Mouse (Mus musculus): ENCODE measurements around the gene Tsr3. TPM values are rescaled to one million over a fixed set of nuclear protein-coding genes. Genes with fewer than 3 reads are reported as not detected.
"Not testable (repeated sequence)": the region's sequence is repeated elsewhere in the genome, so short reads cannot be mapped to it uniquely, and the experiment has no call there.

The Tsr3 gene
- polyA plus RNA-seq, 1 experiment from 2014 or later: 60.3 TPM

DNA sequence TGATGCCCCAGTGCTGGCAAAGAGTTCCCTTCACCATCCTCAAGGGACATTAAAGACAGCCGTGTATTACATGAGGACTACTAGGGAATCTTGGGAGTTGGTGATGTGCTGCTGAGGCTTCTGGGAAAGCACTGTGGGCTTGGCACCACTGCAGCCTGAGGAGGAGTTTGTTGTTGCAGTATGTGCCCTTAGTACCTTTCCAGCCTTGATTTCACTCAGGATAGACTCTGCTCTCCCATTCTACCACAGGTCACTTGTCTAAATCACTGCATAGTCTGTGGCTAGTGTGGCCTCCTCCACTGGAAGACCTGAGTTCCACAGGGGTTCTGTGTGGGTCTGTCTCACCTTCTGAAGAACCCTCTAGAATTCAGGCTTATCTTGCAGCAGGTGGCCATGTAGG is 19.2 kb upstream of the Tsr3 start:
- WGBS: 95% methylated on average over 1 of the region's 1 CpGs
- Histone ChIP-seq H3K27ac (ENCODE audit: low read depth, low read length) (no peak overlapping the region), H3K4me1 (replicated peaks; ENCODE audit: control insufficient read depth, insufficient read depth, low read length) (no peaks in the 10 kb centered on the region), H3K36me3 (ENCODE audit: control insufficient read depth, insufficient read depth, low read length) (no peaks in the 10 kb centered on the region), H3K9ac (ENCODE audit: low read depth, low read length) (no peak overlapping the region), H3K9me3 (ENCODE audit: control insufficient read depth, low read length) (no peaks in the 10 kb centered on the region), H3K27me3 (ENCODE audit: control insufficient read depth, insufficient read depth, low read length) (no peaks in the 10 kb centered on the region), H3K4me2 (replicated peaks; ENCODE audit: low read depth, low read length) (no peak overlapping the region), H3K4me3 (ENCODE audit: low read depth, low read length) (no peak overlapping the region)
- DNase-seq (ENCODE audit: low spot score) (no peak), ATAC-seq (ENCODE audit: low FRiP score) (no peak)

GRCm38 (mm10) chr17:25221821-25222503 is 18.0 kb upstream of the Tsr3 start:
- Histone ChIP-seq H3K36me3 (ENCODE audit: control insufficient read depth, insufficient read depth, low read length) (no peaks in the 10 kb centered on the region), H3K27me3 (ENCODE audit: control insufficient read depth, insufficient read depth, low read length) (no peaks in the 10 kb centered on the region), H3K4me3 (ENCODE audit: low read depth, low read length) (peak overlapping the region; percentile 33), H3K27ac (ENCODE audit: low read depth, low read length) (0 out of 2 replicates have a peak overlapping the region, but pooled peaks have one; percentile 47), H3K4me2 (replicated peaks; ENCODE audit: low read depth, low read length) (peak overlapping the region; percentile 52), H3K9me3 (ENCODE audit: control insufficient read depth, low read length) (no peaks in the 10 kb centered on the region), H3K4me1 (replicated peaks; ENCODE audit: control insufficient read depth, insufficient read depth, low read length) (no peaks in the 10 kb centered on the region), H3K9ac (ENCODE audit: low read depth, low read length) (peak overlapping the region; percentile 37; the same call in 1 of the 2 replicates)
- DNase-seq (ENCODE audit: low spot score): peak; percentile 46
- ATAC-seq (ENCODE audit: low FRiP score): peak; percentile 85
- WGBS: 2% methylated on average over 17 of the region's 30 CpGs

GRCm38 (mm10) chr17:25222504-25222940 is 17.4 kb upstream of the Tsr3 start:
- not testable (repeated sequence) for H3K4me1 ChIP-seq (replicated peaks; ENCODE audit: control insufficient read depth, insufficient read depth, low read length); DNase-seq (ENCODE audit: low spot score); H3K9ac ChIP-seq (ENCODE audit: low read depth, low read length); H3K9me3 ChIP-seq (ENCODE audit: control insufficient read depth, low read length); H3K27ac ChIP-seq (ENCODE audit: low read depth, low read length); H3K36me3 ChIP-seq (ENCODE audit: control insufficient read depth, insufficient read depth, low read length); H3K27me3 ChIP-seq (ENCODE audit: control insufficient read depth, insufficient read depth, low read length)
- peak; percentile 80 for ATAC-seq (ENCODE audit: low FRiP score)
- H3K4me2 ChIP-seq (replicated peaks; ENCODE audit: low read depth, low read length): peak overlapping the region; percentile 52
- 13% methylated on average over 14 of the region's 28 CpGs for WGBS
- peak overlapping the region; percentile 33; the same call in 1 of the 2 replicates for H3K4me3 ChIP-seq (ENCODE audit: low read depth, low read length)

DNA sequence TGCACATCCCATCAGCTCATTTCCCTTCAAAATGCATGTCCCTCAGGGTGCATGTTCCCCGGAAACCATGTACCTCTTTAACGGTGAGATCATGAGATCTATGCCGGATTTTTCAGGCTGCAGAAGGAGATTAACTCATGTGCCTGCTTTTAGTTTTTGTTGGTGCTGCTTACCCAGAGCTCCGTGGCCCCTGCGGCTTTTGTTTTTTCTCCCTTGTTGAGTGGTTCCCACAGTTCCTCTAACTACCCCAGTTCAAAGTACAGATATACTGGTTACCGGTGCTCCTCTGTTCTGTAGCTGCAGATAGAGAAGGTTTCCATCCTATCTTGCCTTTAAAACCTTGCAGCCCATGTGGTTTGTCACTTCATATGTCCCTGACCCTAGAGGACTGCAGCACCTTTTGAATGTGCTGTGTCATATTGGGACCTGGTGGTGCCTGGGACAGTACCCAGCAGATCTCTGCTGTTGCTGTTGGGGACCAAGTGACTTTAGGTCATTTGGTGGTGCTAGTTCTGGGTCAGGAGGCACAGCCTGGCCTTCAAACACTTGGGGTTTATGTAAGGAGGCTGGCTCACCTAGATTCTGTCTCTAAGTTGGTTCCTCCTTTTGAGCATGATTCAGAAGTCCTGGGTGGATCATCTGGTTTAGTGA is 16.9 kb upstream of the Tsr3 start:
- Histone ChIP-seq H3K9me3 (ENCODE audit: control insufficient read depth, low read length) (no peaks in the 10 kb centered on the region), H3K4me3 (ENCODE audit: low read depth, low read length) (no peak overlapping the region), H3K9ac (ENCODE audit: low read depth, low read length) (no peak overlapping the region), H3K27ac (ENCODE audit: low read depth, low read length) (no peak overlapping the region), H3K36me3 (ENCODE audit: control insufficient read depth, insufficient read depth, low read length) (no peaks in the 10 kb centered on the region), H3K4me2 (replicated peaks; ENCODE audit: low read depth, low read length) (no peak overlapping the region), H3K4me1 (replicated peaks; ENCODE audit: control insufficient read depth, insufficient read depth, low read length) (no peaks in the 10 kb centered on the region), H3K27me3 (ENCODE audit: control insufficient read depth, insufficient read depth, low read length) (no peaks in the 10 kb centered on the region)
- DNase-seq (ENCODE audit: low spot score) (no peak), ATAC-seq (ENCODE audit: low FRiP score) (no peak)
- 50% methylated on average over 6 of the region's 6 CpGs for WGBS

- Histone ChIP-seq H3K27ac (ENCODE audit: low read depth, low read length) (no peak overlapping the region), H3K36me3 (ENCODE audit: control insufficient read depth, insufficient read depth, low read length) (no peaks in the 10 kb centered on the region), H3K4me3 (ENCODE audit: low read depth, low read length) (no peak overlapping the region), H3K9me3 (ENCODE audit: control insufficient read depth, low read length) (no peaks in the 10 kb centered on the region), H3K4me2 (replicated peaks; ENCODE audit: low read depth, low read length) (no peak overlapping the region), H3K27me3 (ENCODE audit: control insufficient read depth, insufficient read depth, low read length) (no peaks in the 10 kb centered on the region), H3K9ac (ENCODE audit: low read depth, low read length) (no peak overlapping the region), H3K4me1 (replicated peaks; ENCODE audit: control insufficient read depth, insufficient read depth, low read length) (no peaks in the 10 kb centered on the region)
- WGBS: 87% methylated on average over 7 of the region's 7 CpGs
- ATAC-seq (ENCODE audit: low FRiP score): no peak
- no peak for DNase-seq (ENCODE audit: low spot score)
Measured at GRCm38 (mm10) chr17:25224586-25225222, 15.3 kb upstream of the Tsr3 start.

DNA sequence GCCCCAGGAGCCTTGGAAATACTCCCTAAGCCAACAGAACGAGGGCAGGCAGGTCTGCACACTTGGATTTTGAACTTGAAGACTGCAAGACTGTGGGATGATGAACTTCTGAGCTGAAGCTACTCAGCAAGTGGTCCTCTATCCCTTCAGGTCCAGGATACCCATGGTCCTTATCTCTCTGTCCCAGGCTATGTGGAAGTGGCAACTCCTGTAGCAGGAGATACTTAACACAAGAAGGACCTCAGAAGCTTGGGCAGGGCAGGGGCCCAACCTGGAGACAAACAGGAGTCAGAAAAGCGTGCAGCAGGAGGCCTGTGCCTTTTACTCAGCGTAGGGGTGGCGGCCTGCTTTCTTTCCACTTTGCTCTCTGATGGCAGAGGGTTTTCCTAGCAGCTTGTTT is 14.3 kb upstream of the Tsr3 start:
- Histone ChIP-seq H3K36me3 (ENCODE audit: control insufficient read depth, insufficient read depth, low read length) (no peaks in the 10 kb centered on the region), H3K9me3 (ENCODE audit: control insufficient read depth, low read length) (no peaks in the 10 kb centered on the region), H3K4me3 (ENCODE audit: low read depth, low read length) (no peak overlapping the region), H3K27me3 (ENCODE audit: control insufficient read depth, insufficient read depth, low read length) (no peaks in the 10 kb centered on the region), H3K4me1 (replicated peaks; ENCODE audit: control insufficient read depth, insufficient read depth, low read length) (no peaks in the 10 kb centered on the region), H3K9ac (ENCODE audit: low read depth, low read length) (no peak overlapping the region), H3K4me2 (replicated peaks; ENCODE audit: low read depth, low read length) (no peak overlapping the region), H3K27ac (ENCODE audit: low read depth, low read length) (no peak overlapping the region)
- no peak for ATAC-seq (ENCODE audit: low FRiP score)
- 85% methylated on average over 4 of the region's 4 CpGs for WGBS
- DNase-seq (ENCODE audit: low spot score): no peak

- Histone ChIP-seq H3K27ac (ENCODE audit: low read depth, low read length) (no peak overlapping the region), H3K4me3 (ENCODE audit: low read depth, low read length) (no peak overlapping the region), H3K4me1 (replicated peaks; ENCODE audit: control insufficient read depth, insufficient read depth, low read length) (no peaks in the 10 kb centered on the region), H3K4me2 (replicated peaks; ENCODE audit: low read depth, low read length) (no peak overlapping the region), H3K36me3 (ENCODE audit: control insufficient read depth, insufficient read depth, low read length) (no peaks in the 10 kb centered on the region), H3K9ac (ENCODE audit: low read depth, low read length) (no peak overlapping the region), H3K27me3 (ENCODE audit: control insufficient read depth, insufficient read depth, low read length) (no peaks in the 10 kb centered on the region), H3K9me3 (ENCODE audit: control insufficient read depth, low read length) (no peaks in the 10 kb centered on the region)
- ATAC-seq (ENCODE audit: low FRiP score) (no peak), DNase-seq (ENCODE audit: low spot score) (no peak)
- 86% methylated on average over 5 of the region's 5 CpGs for WGBS
Measured at GRCm38 (mm10) chr17:25227991-25228390, 12.0 kb upstream of the Tsr3 start.

DNA sequence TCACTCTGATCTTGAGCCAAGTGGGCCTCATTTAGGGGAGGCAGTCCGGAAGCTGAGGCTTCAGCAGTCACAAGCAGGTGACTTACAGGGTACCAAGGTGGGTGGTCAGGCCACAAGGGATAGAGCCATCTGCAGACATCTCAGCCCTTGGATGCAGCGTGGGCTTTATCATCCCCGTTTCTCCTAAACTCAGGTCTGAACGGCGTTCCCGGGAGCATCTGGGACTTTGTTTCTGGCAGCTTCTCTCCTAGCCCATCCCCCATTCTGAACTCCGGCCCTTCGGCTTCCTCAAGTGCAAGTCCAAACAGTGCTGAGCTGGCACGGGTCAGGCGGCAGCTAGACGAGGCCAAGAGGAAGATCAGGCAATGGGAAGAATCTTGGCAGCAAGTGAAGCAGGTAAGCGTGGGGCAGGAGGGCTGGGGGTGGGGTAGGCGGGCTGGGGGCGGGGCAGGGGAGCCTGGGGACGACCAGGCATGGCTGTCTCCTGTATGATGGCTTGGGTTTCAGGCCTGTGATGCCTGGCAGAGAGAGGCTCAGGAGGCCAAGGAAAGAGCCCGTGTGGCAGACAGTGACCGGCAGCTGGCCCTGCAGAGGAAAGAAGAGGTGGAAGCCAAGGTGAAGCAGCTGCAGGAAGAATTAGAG is 9.8 kb upstream of the Tsr3 start:
- not testable (repeated sequence) for H3K27me3 ChIP-seq (ENCODE audit: control insufficient read depth, insufficient read depth, low read length); ATAC-seq (ENCODE audit: low FRiP score); H3K4me3 ChIP-seq (ENCODE audit: low read depth, low read length); H3K4me2 ChIP-seq (replicated peaks; ENCODE audit: low read depth, low read length); H3K9ac ChIP-seq (ENCODE audit: low read depth, low read length); H3K4me1 ChIP-seq (replicated peaks; ENCODE audit: control insufficient read depth, insufficient read depth, low read length); H3K27ac ChIP-seq (ENCODE audit: low read depth, low read length); H3K9me3 ChIP-seq (ENCODE audit: control insufficient read depth, low read length); DNase-seq (ENCODE audit: low spot score); H3K36me3 ChIP-seq (ENCODE audit: control insufficient read depth, insufficient read depth, low read length)
- WGBS: 86% methylated on average over 12 of the region's 17 CpGs

Measured in hindbrain, embryonic 11.5 days (tissue).